Mouse (Mus musculus): ENCODE measurements around the gene Med27.
A peak's percentile ranks its signal among the peaks of the same experiment; 100 is the strongest.
"Not testable (repeated sequence)": the region's sequence is repeated elsewhere in the genome, so short reads cannot be mapped to it uniquely, and the experiment has no call there.

The Med27 gene

GRCm38 (mm10) chr2:29520206-29520605 lies 173.6 kb downstream of the Med27 start:
- no peak for DNase-seq (ENCODE audit: low spot score)

DNA sequence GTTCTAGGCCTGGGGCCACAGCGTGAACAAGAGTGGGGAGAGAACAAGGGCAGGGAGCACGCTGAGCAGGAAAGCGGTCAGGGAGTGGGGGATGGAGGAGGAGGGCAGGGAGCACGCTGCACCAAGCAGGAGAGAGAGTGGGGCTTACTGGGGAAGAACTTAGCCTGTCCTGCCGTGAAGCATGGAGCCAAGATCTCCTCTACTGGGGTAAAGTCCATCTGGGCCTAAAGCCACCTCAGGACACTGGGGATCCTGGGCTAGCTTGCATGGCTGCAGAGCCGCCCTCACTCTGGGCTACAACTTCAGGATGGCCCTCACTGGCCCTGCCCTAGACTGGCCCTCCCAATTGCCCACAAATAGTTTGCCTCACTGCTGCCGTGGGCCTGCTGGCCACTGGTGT lies 174.9 kb downstream of the Med27 start:
- no peak for DNase-seq (ENCODE audit: low spot score)

DNA sequence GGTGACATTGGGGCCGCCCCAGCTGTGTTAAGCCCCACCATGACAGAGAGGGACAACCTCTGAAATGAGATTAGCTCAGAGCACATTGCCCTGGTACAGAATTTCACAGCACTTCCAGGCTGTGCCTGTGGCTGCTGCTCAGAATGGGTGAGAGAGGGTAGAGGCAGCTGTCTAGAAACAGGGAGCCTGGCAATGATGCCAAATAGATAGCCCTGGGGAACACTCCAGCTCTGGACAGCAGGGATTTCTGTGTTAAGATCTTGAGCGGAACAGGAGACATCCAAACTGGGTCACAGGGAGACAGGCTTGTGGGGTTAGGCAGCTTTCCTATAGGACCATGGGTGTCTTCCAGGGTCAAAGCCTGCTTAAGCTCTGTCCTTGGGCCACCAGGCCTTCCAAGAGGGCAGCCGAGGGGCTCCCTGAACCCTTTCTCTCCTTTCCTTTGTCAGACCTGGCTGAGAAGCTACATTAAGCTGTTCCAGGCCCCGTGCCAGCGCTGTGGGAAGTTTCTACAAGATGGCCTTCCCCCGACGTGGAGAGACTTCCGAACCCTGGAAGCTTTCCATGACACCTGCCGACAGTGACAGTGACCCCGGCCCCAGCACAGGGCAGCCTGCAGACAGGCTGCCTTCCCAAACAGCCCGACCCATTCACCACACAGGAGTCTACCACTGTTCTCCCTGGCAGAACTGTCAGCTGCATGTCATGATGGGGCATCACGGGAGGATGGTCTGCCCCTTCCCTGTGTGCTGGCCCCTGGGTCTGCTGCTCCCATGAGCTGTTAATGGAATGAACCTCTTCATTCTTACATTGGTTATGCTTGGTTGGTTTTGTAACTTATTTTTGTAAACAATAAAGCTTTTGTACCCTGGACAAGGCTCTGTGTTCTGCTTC lies 177.5 kb downstream of the Med27 start:
- DNase-seq (ENCODE audit: low spot score): no peak

- no peak for DNase-seq (ENCODE audit: low spot score)
These were observed 178.7 kb downstream of the Med27 start for GRCm38 (mm10) chr2:29525273-29525805.

DNA sequence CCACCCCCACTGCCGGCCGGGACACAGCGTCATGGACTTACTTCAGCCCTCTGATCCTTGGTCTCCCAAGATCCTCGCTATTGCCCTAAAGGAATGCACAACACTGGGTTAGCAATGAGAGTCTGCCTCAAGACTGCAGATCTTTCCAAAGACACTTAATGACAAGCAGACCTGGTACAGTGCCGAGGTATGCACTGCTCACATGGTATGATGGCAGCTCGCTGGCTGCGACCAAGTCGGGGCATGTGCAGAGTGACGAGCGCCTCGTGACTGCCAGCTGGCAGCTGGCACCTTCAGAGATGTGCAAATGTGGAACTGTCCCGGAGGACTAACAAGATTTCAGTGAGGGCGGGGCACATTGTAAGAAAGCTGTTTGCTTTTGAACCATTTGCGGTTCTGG lies 179.6 kb downstream of the Med27 start:
- DNase-seq (ENCODE audit: low spot score): peak; percentile 7

- DNase-seq (ENCODE audit: low spot score): not testable (repeated sequence)
These were observed 180.9 kb downstream of the Med27 start for GRCm38 (mm10) chr2:29527480-29527879.

GRCm38 (mm10) chr2:29528811-29529210 lies 182.2 kb downstream of the Med27 start:
- DNase-seq (ENCODE audit: low spot score): no peak

DNA sequence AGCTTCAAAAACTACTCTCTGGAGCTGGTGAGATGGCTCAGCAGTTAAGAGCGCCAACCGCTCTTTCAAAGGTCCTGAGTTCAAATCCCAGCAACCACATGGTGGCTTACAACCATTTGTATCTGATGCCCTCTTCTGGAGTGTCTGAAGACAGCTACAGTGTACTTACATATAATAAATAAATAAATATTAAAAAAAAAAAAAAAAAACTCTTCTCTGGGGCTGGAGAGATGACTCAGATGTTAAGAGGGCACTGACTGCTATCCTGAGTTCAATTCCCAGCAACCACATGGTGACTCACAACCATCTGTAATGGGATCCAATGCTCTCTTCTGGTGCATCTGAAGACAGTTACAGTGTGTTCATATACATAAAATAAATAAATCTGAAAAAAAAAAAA lies 183.2 kb downstream of the Med27 start:
- not testable (repeated sequence) for DNase-seq (ENCODE audit: low spot score)

- no peak for DNase-seq (ENCODE audit: low spot score)
These were observed 185.6 kb downstream of the Med27 start for GRCm38 (mm10) chr2:29532173-29532572.

GRCm38 (mm10) chr2:29532921-29533320 lies 186.3 kb downstream of the Med27 start:
- no peak for DNase-seq (ENCODE audit: low spot score)

DNA sequence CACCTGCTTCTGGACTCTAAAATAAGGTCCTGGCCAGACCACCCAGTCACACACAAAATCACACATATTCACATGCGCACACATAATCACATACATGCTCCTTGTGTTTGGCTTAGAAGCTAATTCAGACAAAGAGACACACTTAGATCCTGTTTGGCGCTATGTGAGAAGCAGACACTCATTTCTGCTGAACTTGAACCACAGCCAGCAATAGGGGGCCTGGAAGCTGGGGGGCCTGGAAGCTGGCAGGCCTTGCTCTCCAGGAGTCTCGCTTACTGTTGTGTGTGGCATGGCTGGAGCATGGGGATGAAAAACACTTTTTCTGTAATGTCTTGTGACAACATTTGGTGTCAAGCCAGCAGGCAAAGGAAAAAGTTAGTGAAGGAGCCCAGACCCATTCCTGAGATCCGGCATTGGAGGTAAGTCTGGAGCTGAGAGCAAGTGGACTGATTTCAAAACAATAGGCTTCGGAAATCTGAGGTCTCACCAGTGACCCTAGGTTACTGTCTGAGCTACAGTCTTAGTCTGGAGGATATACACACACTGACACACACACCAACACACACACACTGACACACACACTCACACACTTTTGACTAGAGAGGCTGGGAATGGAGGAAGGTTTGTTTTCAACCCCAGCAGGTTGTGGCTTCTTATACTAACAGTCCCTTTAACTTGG lies 189.1 kb downstream of the Med27 start:
- no peak for DNase-seq (ENCODE audit: low spot score)

- no peak for DNase-seq (ENCODE audit: low spot score)
These were observed 189.9 kb downstream of the Med27 start for GRCm38 (mm10) chr2:29536481-29536880.

DNA sequence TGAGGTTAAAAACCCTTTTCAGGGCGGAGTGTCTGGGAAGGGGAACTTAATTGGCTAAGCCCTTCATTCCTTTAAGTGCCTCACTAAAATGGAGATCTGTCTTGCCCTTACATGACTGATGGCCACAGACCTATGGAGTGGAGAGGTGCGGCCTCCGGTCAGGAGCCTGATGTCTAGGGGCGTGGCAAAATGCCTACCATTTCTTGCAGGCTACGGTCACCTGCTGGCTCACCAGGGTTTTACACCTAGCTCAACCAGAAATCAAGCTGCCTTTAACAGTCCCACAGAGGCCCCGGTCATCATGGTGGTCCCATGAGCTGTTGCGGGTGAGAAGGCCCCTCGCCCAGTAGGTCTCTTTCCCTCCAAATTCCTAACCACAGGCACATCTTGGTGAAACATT lies 190.7 kb downstream of the Med27 start:
- DNase-seq (ENCODE audit: low spot score): no peak

DNA sequence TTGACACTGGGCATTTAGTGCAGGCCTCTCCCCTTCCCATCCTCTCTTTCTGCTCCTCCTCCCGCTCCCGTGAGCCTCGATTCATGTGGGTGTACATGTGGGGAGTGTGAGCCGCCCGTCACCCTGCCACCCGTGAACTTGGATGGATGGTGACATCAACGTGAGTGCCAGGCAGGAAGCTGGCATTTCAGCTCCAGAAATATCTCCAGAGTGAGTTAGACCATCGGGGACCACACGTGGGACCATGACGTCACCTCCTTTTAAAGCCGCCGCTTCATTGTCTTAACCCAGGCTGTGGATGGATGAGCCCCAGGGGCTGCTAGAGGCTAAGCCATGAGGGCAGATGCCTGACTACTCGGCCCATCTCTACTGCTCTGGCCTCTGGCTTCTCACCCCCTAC lies 195.4 kb downstream of the Med27 start:
- DNase-seq (ENCODE audit: low spot score): no peak

GRCm38 (mm10) chr2:29546571-29546970 lies 200.0 kb downstream of the Med27 start:
- no peak for DNase-seq (ENCODE audit: low spot score)

- no peak for DNase-seq (ENCODE audit: low spot score)
These were observed 205.4 kb downstream of the Med27 start for GRCm38 (mm10) chr2:29551816-29552585.

DNA sequence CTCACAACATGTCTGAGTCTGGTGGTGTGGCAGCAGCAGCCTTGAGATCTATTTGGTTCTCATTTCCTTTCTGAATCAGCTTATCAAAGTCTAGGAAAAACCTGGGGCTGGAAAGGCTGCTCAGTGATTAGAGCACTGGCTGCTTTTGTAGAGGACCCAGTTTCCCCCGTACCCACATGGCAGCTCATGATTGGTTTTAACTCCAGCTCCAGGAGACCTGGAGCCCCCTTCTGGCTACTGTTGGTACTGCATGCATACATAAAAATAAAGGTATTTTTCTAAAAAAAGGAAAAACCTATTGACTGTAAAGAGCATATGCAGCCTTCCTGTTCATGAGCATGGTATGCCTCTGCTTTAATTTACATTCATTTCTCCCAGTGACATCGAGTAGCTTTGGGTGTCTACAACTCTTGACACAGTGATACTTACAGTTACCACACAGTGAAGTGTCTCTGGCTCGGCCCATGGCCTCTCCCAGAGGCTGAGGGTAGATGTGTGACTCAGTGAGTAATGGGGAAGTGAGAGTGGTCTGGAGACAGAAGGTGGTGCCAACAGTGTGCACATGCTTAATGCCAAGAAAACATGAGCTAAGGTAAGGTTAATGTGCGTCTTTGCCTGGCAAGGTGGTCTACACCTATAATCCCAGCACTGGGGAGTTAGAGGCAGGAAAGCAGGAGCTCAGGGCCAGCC lies 207.5 kb downstream of the Med27 start:
- peak; percentile 29 for DNase-seq (ENCODE audit: low spot score)

DNA sequence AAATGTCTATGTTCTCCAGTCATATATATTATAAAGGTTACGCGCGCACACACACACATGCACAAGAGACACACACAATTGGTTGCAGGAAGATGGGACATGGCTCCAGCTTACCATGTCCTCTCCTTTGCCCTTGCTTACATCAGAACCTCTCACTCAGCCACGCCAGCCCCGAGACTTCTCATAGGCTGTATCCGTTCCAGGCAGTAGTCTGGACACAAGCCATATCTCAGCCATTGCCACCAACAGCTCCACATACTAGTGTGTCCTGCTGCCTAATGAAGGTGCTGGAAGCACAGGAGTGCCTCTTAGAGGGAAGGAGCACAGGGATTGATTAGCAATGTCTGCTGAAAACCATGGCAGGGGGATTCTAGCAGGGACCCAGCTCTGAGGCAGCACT lies 211.9 kb downstream of the Med27 start:
- no peak for DNase-seq (ENCODE audit: low spot score)

DNA sequence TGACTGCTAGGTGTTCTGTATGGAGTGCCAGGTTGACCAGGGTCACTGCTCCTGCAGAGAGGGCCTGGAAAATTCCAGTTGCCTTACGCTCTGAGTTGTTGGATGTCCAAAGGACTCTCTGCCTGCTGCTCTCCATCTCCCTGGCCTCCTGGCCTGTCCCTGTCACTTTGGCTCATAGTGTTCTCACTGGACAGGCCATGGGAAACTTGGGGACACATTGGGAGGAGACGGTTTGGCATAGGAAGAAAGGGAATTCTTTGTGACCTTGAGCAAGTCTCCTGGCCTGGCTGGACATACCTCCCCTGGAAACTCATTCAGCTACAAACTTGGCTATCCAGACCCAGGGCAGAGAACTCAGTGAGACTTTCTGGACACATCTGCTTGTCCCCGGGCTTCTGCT lies 213.3 kb downstream of the Med27 start:
- no peak for DNase-seq (ENCODE audit: low spot score)

DNA sequence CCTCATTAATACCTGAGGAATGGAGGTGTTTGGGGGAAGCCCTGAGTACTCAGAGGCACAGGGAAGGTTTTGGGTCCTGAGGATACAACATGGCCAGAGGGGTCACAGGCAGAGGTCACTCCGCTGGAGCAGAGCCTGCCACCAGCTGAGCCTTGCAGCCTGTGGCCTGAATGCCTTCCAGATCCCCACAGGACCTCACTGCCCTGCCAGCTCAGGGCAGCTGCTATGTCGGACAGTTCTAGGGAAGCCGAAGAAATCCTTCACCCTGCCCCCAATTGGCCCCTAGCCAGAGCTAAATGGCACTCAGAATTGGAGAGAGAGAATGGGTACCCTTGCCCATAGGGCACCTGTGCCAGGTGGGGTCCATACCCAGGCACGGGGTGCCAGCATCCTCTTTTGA lies 214.8 kb downstream of the Med27 start:
- DNase-seq (ENCODE audit: low spot score): no peak

DNA sequence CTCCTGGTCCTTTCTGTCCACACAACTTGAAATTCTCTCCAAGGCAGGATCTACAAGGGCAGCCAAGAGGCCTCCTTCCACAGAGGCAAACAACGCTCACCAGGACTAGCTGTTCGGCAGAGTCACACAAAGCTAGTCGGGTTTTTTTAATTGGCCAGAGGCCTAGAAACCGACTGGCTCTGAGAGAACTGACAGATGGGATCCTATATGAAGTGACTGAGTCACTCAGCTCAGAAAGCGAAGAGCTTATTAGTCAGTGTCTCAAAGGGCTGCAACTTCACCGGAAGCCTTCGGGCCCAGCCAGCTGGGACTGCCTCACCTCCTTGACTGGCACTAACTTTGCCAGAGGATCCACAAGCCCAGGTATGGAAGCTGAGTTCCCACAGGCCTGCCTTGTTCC lies 217.4 kb downstream of the Med27 start:
- DNase-seq (ENCODE audit: low spot score): no peak
